Mouse (Mus musculus) gastrocnemius, adult 18-20 months (tissue): Measurements from ENCODE around the gene Spats2. TPM values are rescaled to one million over a fixed set of nuclear protein-coding genes. Genes with fewer than 3 reads are reported as not detected.

Experiments
- DNase-seq: peaks from one replicate; pipeline ENCODE4 v3.0.0; 2021; ENCODE audit warnings: low spot score
- total RNA-seq, 2 experiments: library from RNA; stranded (reverse); gene quantifications; 2 replicates each; pipeline ENCODE4 v1.2.3; 2021

Gene Spats2
- total RNA-seq, 2 experiments from 2014 or later, result 3.8 to 4.6 TPM

- DNase-seq, result no peak
These were observed 27.8 kb upstream of the Spats2 start for GRCm38 (mm10) chr15:99097840-99098492.

GRCm38 (mm10) chr15:99098493-99098861, 27.2 kb upstream of the Spats2 start:
- no peak for DNase-seq

GRCm38 (mm10) chr15:99099139-99099556, 26.6 kb upstream of the Spats2 start:
- peak; percentile 41 for DNase-seq

DNA sequence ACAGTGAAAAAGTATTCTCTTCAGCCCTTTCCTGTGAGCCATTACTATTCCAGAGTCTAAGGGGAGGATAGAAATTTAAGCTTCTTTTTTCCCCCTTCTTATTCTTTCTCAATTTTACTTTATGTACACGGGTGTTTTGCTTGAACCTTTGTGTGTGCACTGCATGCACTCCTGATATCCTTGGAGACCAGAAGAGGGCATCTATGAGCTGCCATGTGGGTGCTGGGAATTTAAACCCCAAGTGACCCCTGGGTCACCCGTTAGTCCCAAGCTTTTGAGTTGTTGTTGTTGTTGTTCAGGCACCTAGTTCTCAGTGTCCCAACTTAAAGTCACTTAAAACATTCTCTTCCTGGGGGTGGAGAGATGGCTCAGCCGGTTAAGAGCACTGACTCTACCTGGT, 25.7 kb upstream of the Spats2 start:
- no peak for DNase-seq

GRCm38 (mm10) chr15:99105238-99105637, 20.5 kb upstream of the Spats2 start:
- no peak for DNase-seq

- no peak for DNase-seq
These were observed 17.9 kb upstream of the Spats2 start for GRCm38 (mm10) chr15:99107866-99108265.

GRCm38 (mm10) chr15:99111139-99111538, 14.6 kb upstream of the Spats2 start:
- DNase-seq, result no peak

GRCm38 (mm10) chr15:99111809-99112208, 13.9 kb upstream of the Spats2 start:
- DNase-seq, result no peak

- no peak for DNase-seq
These were observed 12.8 kb upstream of the Spats2 start for GRCm38 (mm10) chr15:99112843-99113395.

DNA sequence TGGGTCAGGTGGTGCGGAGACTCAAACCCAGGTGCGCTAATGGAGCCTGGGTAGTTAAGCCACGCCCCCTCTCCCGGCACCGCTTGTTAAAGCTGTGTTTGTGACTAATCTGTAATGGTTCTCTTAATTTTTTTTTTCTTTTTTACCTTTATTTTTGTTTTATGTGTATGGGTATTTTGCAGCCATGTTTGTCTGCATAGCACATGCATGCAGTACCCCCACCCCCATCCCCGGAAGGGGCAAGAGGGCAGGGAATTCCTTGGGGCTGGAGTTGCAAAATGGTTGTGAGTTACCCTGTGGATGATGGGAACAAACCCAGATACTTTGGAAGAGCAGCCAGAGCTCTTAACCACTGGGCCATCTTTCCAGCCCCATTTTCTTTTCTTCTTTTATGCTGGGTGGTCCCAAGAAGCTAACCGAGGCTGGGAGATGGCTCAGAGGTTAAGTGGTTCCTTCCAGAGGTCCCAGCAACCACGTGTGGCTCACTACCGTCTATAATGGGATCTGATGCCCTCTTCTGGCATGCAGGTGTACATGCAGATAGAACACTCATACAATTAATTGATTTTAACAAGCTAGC, 12.2 kb upstream of the Spats2 start:
- no peak for DNase-seq

DNA sequence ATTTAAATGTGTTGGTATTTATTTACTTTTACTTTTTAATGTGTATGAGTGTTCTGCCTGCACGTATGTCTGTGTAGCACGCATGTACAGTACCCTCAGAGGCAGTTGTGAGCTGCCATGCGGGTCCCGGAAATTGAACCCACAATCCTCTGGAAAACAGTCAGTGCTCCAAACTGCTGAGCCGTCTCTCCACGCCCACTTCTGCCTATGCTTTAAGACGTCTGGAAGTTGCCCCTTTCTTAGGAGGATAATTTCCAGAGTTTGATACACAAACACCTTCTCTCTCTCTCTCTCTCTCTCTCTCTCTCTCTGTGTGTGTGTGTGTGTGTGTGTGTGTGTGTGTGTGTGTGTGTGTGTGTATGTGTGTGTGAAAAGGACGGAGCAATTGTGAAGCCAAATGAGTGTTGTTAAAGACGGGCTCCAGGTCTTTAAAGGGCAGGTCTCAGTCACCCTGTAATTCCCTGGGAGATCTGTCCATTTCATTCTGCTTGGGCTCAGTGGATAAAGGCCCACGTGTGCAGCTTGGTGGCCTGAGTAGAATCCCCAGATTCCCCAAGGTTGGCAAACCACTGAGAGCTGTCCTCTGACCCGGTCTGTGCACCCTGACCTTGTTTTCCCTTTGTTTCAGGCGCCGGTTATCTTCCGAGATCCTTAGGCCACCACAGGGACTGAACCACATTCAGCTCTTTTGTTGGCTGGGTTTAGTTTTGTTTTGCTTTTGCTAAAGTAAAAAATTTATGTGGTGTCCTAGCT, 11.2 kb upstream of the Spats2 start:
- no peak for DNase-seq

- no peak for DNase-seq
These were observed 10.7 kb upstream of the Spats2 start for GRCm38 (mm10) chr15:99115065-99115423.

DNA sequence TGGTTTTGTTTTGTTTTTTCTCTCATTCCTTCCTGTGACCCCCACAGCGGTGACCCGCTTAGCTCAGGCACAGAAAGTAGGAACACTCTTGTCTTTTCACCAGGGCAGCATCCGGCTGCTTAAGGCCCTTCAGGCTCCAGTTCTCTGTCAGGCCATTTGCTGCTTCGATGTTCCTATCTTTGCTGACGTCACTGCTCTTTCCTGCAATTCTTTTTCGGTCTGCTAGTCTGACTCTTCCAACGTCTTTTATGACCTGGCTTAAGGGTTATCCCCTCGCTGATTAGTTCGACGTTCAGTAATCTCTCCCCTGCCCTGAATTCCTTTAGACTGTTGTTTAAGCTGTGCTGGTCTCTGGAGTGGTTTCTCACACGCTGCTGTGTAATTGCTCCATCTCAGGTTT, 9.2 kb upstream of the Spats2 start:
- no peak for DNase-seq

DNA sequence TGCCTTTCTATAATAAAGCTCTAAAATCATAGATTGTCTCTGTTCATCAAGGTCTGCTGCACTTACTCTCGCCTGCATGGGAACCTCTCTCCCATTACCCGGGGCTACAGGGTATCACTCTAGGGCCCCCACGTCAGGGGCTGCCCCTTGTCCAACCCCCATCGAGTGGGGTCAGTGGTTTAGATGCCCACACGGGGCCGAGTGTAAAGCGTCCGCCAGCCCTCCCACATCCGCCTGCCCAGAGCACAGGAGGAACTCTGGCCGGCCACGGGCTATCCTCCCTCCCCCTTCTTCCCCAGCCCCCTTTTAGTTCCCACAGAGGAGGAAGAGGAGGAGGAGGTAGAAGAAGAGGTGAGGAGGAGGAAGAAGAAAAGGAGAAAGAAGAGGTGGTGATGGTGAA, 4.9 kb upstream of the Spats2 start:
- no peak for DNase-seq

GRCm38 (mm10) chr15:99122642-99123041, 3.1 kb upstream of the Spats2 start:
- no peak for DNase-seq

- peak; percentile 85 for DNase-seq
These were observed 532 bp downstream of the Spats2 start for GRCm38 (mm10) chr15:99126081-99126815.

- no peak for DNase-seq
These were observed 1.2 kb downstream of the Spats2 start for GRCm38 (mm10) chr15:99126816-99127365.

- DNase-seq, result no peak
These were observed 2.3 kb downstream of the Spats2 start for GRCm38 (mm10) chr15:99127851-99128522.

GRCm38 (mm10) chr15:99129441-99129840, 3.7 kb downstream of the Spats2 start:
- DNase-seq, result no peak

- no peak for DNase-seq
These were observed 4.5 kb downstream of the Spats2 start for GRCm38 (mm10) chr15:99129956-99130910.
